Mouse (Mus musculus) heart, embryonic 16.5 days (tissue): Measurements from ENCODE around the gene Sim2. TPM values are rescaled to one million over a fixed set of nuclear protein-coding genes. Genes with fewer than 3 reads are reported as not detected.
A peak's percentile ranks its signal among the peaks of the same experiment; 100 is the strongest.

Source experiments
- ATAC-seq: fragments of 200-750 bp; cut with Nextera tagmentation; replicated peaks from 2 replicates; pipeline ENCODE4 v1.8.0; 2017; ENCODE audit warnings: moderate number of reproducible peaks; ENCODE audit not compliant: insufficient read depth, low FRiP score; ENCODE audit errors: extremely low read depth
- H3K27ac ChIP-seq: fragments of 300-500 bp; sonication (generic); 2 replicates; pipeline ENCODE4 v1.5.1; 2014; ENCODE audit warnings: mild to moderate bottlenecking, low read length, control low read depth, moderate library complexity
- H3K27me3 ChIP-seq: fragments of 300-500 bp; sonication (generic); 2 replicates; pipeline ENCODE4 v1.6.1; 2014; ENCODE audit warnings: low read length, mixed read lengths; ENCODE audit not compliant: control insufficient read depth, insufficient read depth
- H3K36me3 ChIP-seq: fragments of 300-500 bp; sonication (generic); 2 replicates; pipeline ENCODE4 v1.6.1; 2014; ENCODE audit not compliant: control insufficient read depth, insufficient read depth
- H3K4me1 ChIP-seq: fragments of 300-500 bp; sonication (generic); 2 replicates; pipeline ENCODE4 v1.6.1; 2014; ENCODE audit warnings: low read length, mixed read lengths; ENCODE audit not compliant: control insufficient read depth, insufficient read depth
- H3K4me2 ChIP-seq: fragments of 300-500 bp; sonication (generic); 2 replicates; pipeline ENCODE4 v1.6.1; 2014; ENCODE audit warnings: low read depth, mild to moderate bottlenecking, control low read depth, low read length
- H3K4me3 ChIP-seq: fragments of 300-500 bp; sonication (generic); 2 replicates; pipeline ENCODE4 v1.5.1; 2014; ENCODE audit warnings: mild to moderate bottlenecking, control low read depth, low read length
- H3K9ac ChIP-seq: fragments of 300-500 bp; sonication (generic); 2 replicates; pipeline ENCODE4 v1.6.1; 2014; ENCODE audit warnings: low read length, control low read depth
- H3K9me3 ChIP-seq: fragments of 300-500 bp; sonication (generic); replicated peaks from 2 replicates; pipeline ENCODE4 v1.6.1; 2016; ENCODE audit warnings: low read length; ENCODE audit not compliant: control insufficient read depth
- WGBS: fragments of 180-500 bp; shearing (Covaris S2); extraction: QIAGEN DNeasy Blood & Tissue Kit; methylation state at CpG from one replicate; pipeline ENCODE4 v1.1.7; 2014; 5-methylcytosine and 5-hydroxymethylcytosine counted together
- polyA plus RNA-seq: library from polyadenylated mRNA; unstranded; fragments of >200 nt; fragmentation: Nextera tagmentation; extraction: Ambion mirVana; gene quantifications from 2 replicates; pipeline ENCODE4 v1.2.1, GENCODE M21; 2015

Sim2 gene
- polyA plus RNA-seq, 1 experiment from 2014 or later = 0.04 TPM

GRCm38 (mm10) chr16:94117333-94117732 is 32.6 kb downstream of the Sim2 start:
- no peaks in the 10 kb centered on the region for H3K4me1 ChIP-seq
- no peak overlapping the region for H3K27ac ChIP-seq
- WGBS = 47% methylated on average over 6 of the region's 6 CpGs
- H3K27me3 ChIP-seq = peaks cover 20% of the 10 kb centered on the region
- no peak overlapping the region for H3K4me3 ChIP-seq
- H3K36me3 ChIP-seq = no peaks in the 10 kb centered on the region
- H3K9me3 ChIP-seq = no peaks in the 10 kb centered on the region
- H3K4me2 ChIP-seq = no peak overlapping the region
- no peak; the same call in 1 of the 2 replicates for ATAC-seq
- H3K9ac ChIP-seq = no peak overlapping the region

- Histone ChIP-seq H3K27me3 (peaks cover 28% of the 10 kb centered on the region), H3K4me2 (no peak overlapping the region), H3K4me3 (no peak overlapping the region), H3K9me3 (no peaks in the 10 kb centered on the region), H3K4me1 (no peaks in the 10 kb centered on the region), H3K27ac (no peak overlapping the region), H3K9ac (no peak overlapping the region), H3K36me3 (no peaks in the 10 kb centered on the region)
- 92% methylated on average over 1 of the region's 1 CpGs for WGBS
- no peak for ATAC-seq
These were observed 33.7 kb downstream of the Sim2 start for GRCm38 (mm10) chr16:94118394-94118793.

- WGBS = 77% methylated on average over 3 of the region's 3 CpGs
- no peak for ATAC-seq
- Histone ChIP-seq H3K4me2 (no peak overlapping the region), H3K36me3 (no peaks in the 10 kb centered on the region), H3K4me3 (no peak overlapping the region), H3K9ac (no peak overlapping the region), H3K4me1 (peaks cover 5% of the 10 kb centered on the region; the same call in 1 of the 2 replicates), H3K27ac (no peak overlapping the region), H3K27me3 (peaks cover 58% of the 10 kb centered on the region), H3K9me3 (no peaks in the 10 kb centered on the region)
These were observed 37.6 kb downstream of the Sim2 start for GRCm38 (mm10) chr16:94122347-94122746.

GRCm38 (mm10) chr16:94123247-94123646 is 38.5 kb downstream of the Sim2 start:
- no peak for ATAC-seq
- H3K36me3 ChIP-seq = no peaks in the 10 kb centered on the region
- H3K9me3 ChIP-seq = no peaks in the 10 kb centered on the region
- H3K27me3 ChIP-seq = peaks cover 64% of the 10 kb centered on the region
- no peak overlapping the region for H3K4me3 ChIP-seq
- no peak overlapping the region for H3K27ac ChIP-seq
- no peak overlapping the region for H3K4me2 ChIP-seq
- no peak overlapping the region for H3K9ac ChIP-seq
- WGBS = 57% methylated on average over 11 of the region's 11 CpGs
- peaks cover 5% of the 10 kb centered on the region; the same call in 1 of the 2 replicates for H3K4me1 ChIP-seq

- Histone ChIP-seq H3K4me1 (peaks cover 5% of the 10 kb centered on the region; the same call in 1 of the 2 replicates), H3K9ac (peak overlapping the region; percentile 51; the same call in 1 of the 2 replicates), H3K27me3 (peaks cover 63% of the 10 kb centered on the region), H3K9me3 (no peaks in the 10 kb centered on the region), H3K4me3 (peak overlapping the region; percentile 50), H3K27ac (no peak overlapping the region), H3K4me2 (peak overlapping the region; percentile 74), H3K36me3 (no peaks in the 10 kb centered on the region)
- 1% methylated on average over 82 of the region's 83 CpGs for WGBS
- peak; percentile 28; the same call in 1 of the 2 replicates for ATAC-seq
These were observed 40.6 kb downstream of the Sim2 start for GRCm38 (mm10) chr16:94125172-94125981.

GRCm38 (mm10) chr16:94126200-94126599 is 41.5 kb downstream of the Sim2 start:
- Histone ChIP-seq H3K27me3 (peaks cover 62% of the 10 kb centered on the region), H3K9me3 (no peaks in the 10 kb centered on the region)

GRCm38 (mm10) chr16:94128236-94128835 is 43.6 kb downstream of the Sim2 start:
- Histone ChIP-seq H3K27me3 (peaks cover 45% of the 10 kb centered on the region), H3K36me3 (no peaks in the 10 kb centered on the region), H3K4me3 (no peak overlapping the region), H3K4me2 (no peak overlapping the region), H3K9me3 (no peaks in the 10 kb centered on the region), H3K4me1 (peaks cover 5% of the 10 kb centered on the region; the same call in 1 of the 2 replicates), H3K27ac (no peak overlapping the region), H3K9ac (no peak overlapping the region)
- WGBS = 60% methylated on average over 2 of the region's 2 CpGs
- ATAC-seq = no peak

More at GRCm38 (mm10) chr16:94126200-94126599, 41.5 kb downstream of the Sim2 start:
- ATAC-seq = no peak
- Histone ChIP-seq H3K4me1 (peaks cover 5% of the 10 kb centered on the region; the same call in 1 of the 2 replicates), H3K4me3 (no peak overlapping the region), H3K36me3 (no peaks in the 10 kb centered on the region), H3K27ac (no peak overlapping the region), H3K4me2 (no peak overlapping the region), H3K9ac (no peak overlapping the region)
- 51% methylated on average over 9 of the region's 9 CpGs for WGBS

- no peak overlapping the region for H3K9ac ChIP-seq
- 76% methylated on average over 10 of the region's 10 CpGs for WGBS
These were observed 49.5 kb downstream of the Sim2 start for GRCm38 (mm10) chr16:94134218-94134617.

GRCm38 (mm10) chr16:94140746-94141145 is 56.0 kb downstream of the Sim2 start:
- no peak for ATAC-seq
- 63% methylated on average over 10 of the region's 10 CpGs for WGBS

More at GRCm38 (mm10) chr16:94134218-94134617, 49.5 kb downstream of the Sim2 start:
- H3K27me3 ChIP-seq = no peaks in the 10 kb centered on the region
- H3K27ac ChIP-seq = no peak overlapping the region
- no peak for ATAC-seq
- H3K4me3 ChIP-seq = no peak overlapping the region
- H3K4me1 ChIP-seq = no peaks in the 10 kb centered on the region
- peaks cover 6% of the 10 kb centered on the region; the same call in 1 of the 2 replicates for H3K36me3 ChIP-seq
- no peak overlapping the region for H3K4me2 ChIP-seq
- no peaks in the 10 kb centered on the region for H3K9me3 ChIP-seq

More at GRCm38 (mm10) chr16:94140746-94141145, 56.0 kb downstream of the Sim2 start:
- Histone ChIP-seq H3K4me1 (peaks cover 5% of the 10 kb centered on the region; the same call in 1 of the 2 replicates), H3K27ac (no peak overlapping the region), H3K9me3 (no peaks in the 10 kb centered on the region), H3K27me3 (no peaks in the 10 kb centered on the region; the same call in 1 of the 2 replicates), H3K9ac (no peak overlapping the region), H3K4me3 (no peak overlapping the region), H3K36me3 (peaks cover 6% of the 10 kb centered on the region; the same call in 1 of the 2 replicates), H3K4me2 (no peak overlapping the region)
